Mouse (Mus musculus) neural tube, embryonic 15.5 days (tissue): Measurements from ENCODE around the gene Sertad1. TPM values are rescaled to one million over a fixed set of nuclear protein-coding genes. Genes with fewer than 3 reads are reported as not detected.
A peak's percentile ranks its signal among the peaks of the same experiment; 100 is the strongest.

ENCODE experiments used
- ATAC-seq: fragments of 200-750 bp; cut with Nextera tagmentation; 2 replicates; pipeline ENCODE4 v1.8.0; 2017; ENCODE audit warnings: mild to moderate bottlenecking, moderate TSS enrichment, moderate library complexity; ENCODE audit not compliant: low FRiP score
- H3K27ac ChIP-seq: fragments of 300-500 bp; sonication (generic); replicated peaks from 2 replicates; pipeline ENCODE4 v1.5.1; 2015; ENCODE audit warnings: mild to moderate bottlenecking, inconsistent platforms
- H3K27me3 ChIP-seq: fragments of 300-500 bp; sonication (generic); replicated peaks from 2 replicates; pipeline ENCODE4 v1.6.1; 2015; ENCODE audit warnings: inconsistent platforms
- H3K36me3 ChIP-seq: fragments of 300-500 bp; sonication (generic); 2 replicates; pipeline ENCODE4 v1.6.1; 2015; ENCODE audit warnings: inconsistent platforms
- H3K4me1 ChIP-seq: fragments of 300-500 bp; sonication (generic); 2 replicates; pipeline ENCODE4 v1.6.1; 2015; ENCODE audit warnings: inconsistent platforms
- H3K4me2 ChIP-seq: fragments of 300-500 bp; sonication (generic); 2 replicates; pipeline ENCODE4 v1.6.1; 2015; ENCODE audit warnings: inconsistent platforms, mild to moderate bottlenecking, moderate library complexity
- H3K4me3 ChIP-seq: fragments of 300-500 bp; sonication (generic); replicated peaks from 2 replicates; pipeline ENCODE4 v1.5.1; 2015; ENCODE audit warnings: mild to moderate bottlenecking, inconsistent platforms
- H3K9ac ChIP-seq: fragments of 300-500 bp; sonication (generic); replicated peaks from 2 replicates; pipeline ENCODE4 v1.6.1; 2015; ENCODE audit warnings: mild to moderate bottlenecking, inconsistent platforms
- H3K9me3 ChIP-seq: fragments of 300-500 bp; sonication (generic); replicated peaks from 2 replicates; pipeline ENCODE4 v1.6.1; 2016; ENCODE audit warnings: inconsistent platforms
- WGBS: fragments of 180-500 bp; shearing (Covaris S2); methylation state at CpG from one replicate; pipeline ENCODE4 v1.1.7; 2015; ENCODE audit warnings: mixed read lengths; 5-methylcytosine and 5-hydroxymethylcytosine counted together
- polyA plus RNA-seq: library from polyadenylated mRNA; unstranded; fragments of >200 nt; fragmentation: Nextera tagmentation; extraction: Ambion mirVana; gene quantifications from 2 replicates; pipeline ENCODE4 v1.2.1, GENCODE M21; 2015

Gene Sertad1
- polyA plus RNA-seq: 11.6 and 15.8 TPM in 2 replicates

GRCm38 (mm10) chr7:27486770-27487697, at the start of gene Sertad1:
Gene Sertad1 (plus strand): TSS chr7:27486910.
- H3K36me3 ChIP-seq: no peaks in the 10 kb centered on the region
- peaks cover 26% of the 10 kb centered on the region for H3K4me1 ChIP-seq
- no peaks in the 10 kb centered on the region for H3K9me3 ChIP-seq
- peak within 1 kb of the TSS; percentile 60 for H3K4me2 ChIP-seq
- ATAC-seq: peak; percentile 98
- H3K27ac ChIP-seq: peak within 1 kb of the TSS; percentile 95
- under 1% methylated on average over 77 of the region's 80 CpGs for WGBS
- no peaks in the 10 kb centered on the region for H3K27me3 ChIP-seq
- peak within 1 kb of the TSS; percentile 72 for H3K9ac ChIP-seq
- H3K4me3 ChIP-seq: peak within 1 kb of the TSS; percentile 78

GRCm38 (mm10) chr7:27437544-27437943, 49.2 kb upstream of the Sertad1 start:
- no peak overlapping the region for H3K9ac ChIP-seq
- H3K27ac ChIP-seq: no peak overlapping the region
- H3K4me2 ChIP-seq: no peak overlapping the region
- no peak for ATAC-seq
- 57% methylated on average over 5 of the region's 5 CpGs for WGBS
- no peak overlapping the region for H3K4me3 ChIP-seq
- H3K9me3 ChIP-seq: no peaks in the 10 kb centered on the region
- H3K4me1 ChIP-seq: no peaks in the 10 kb centered on the region
- H3K36me3 ChIP-seq: peaks cover 33% of the 10 kb centered on the region
- H3K27me3 ChIP-seq: peaks cover 23% of the 10 kb centered on the region

- H3K9me3 ChIP-seq: no peaks in the 10 kb centered on the region
- 82% methylated on average over 4 of the region's 4 CpGs for WGBS
- H3K27ac ChIP-seq: no peak overlapping the region
- no peak overlapping the region for H3K4me3 ChIP-seq
- peaks cover under 1% of the 10 kb centered on the region; the same call in 1 of the 2 replicates for H3K4me1 ChIP-seq
- no peak overlapping the region for H3K4me2 ChIP-seq
- no peak for ATAC-seq
- H3K36me3 ChIP-seq: peaks cover 27% of the 10 kb centered on the region
- no peak overlapping the region for H3K9ac ChIP-seq
- peaks cover 15% of the 10 kb centered on the region; the same call in 1 of the 2 replicates for H3K27me3 ChIP-seq
Measured at GRCm38 (mm10) chr7:27440014-27440413, 46.7 kb upstream of the Sertad1 start.

GRCm38 (mm10) chr7:27446051-27446450, 40.7 kb upstream of the Sertad1 start:
- WGBS: under 1% methylated on average over 17 of the region's 18 CpGs
- Histone ChIP-seq H3K4me1 (peaks cover 29% of the 10 kb centered on the region), H3K4me3 (peak overlapping the region; percentile 55), H3K9ac (peak overlapping the region; percentile 67), H3K4me2 (peak overlapping the region; percentile 96), H3K9me3 (no peaks in the 10 kb centered on the region), H3K27me3 (0 out of 2 replicates have a peak, but pooled peaks cover 12% of the 10 kb centered on the region), H3K36me3 (peaks cover 8% of the 10 kb centered on the region; the same call in 1 of the 2 replicates), H3K27ac (peak overlapping the region; percentile 79)
- no peak for ATAC-seq

GRCm38 (mm10) chr7:27446521-27447418, 39.9 kb upstream of the Sertad1 start:
- 9% methylated on average over 39 of the region's 53 CpGs for WGBS
- Histone ChIP-seq H3K4me3 (peak overlapping the region; percentile 55), H3K4me2 (peak overlapping the region; percentile 96), H3K27me3 (0 out of 2 replicates have a peak, but pooled peaks cover 12% of the 10 kb centered on the region), H3K4me1 (peaks cover 29% of the 10 kb centered on the region), H3K9ac (peak overlapping the region; percentile 67), H3K27ac (peak overlapping the region; percentile 79), H3K9me3 (no peaks in the 10 kb centered on the region), H3K36me3 (peaks cover 5% of the 10 kb centered on the region; the same call in 1 of the 2 replicates)
- peak; percentile 63 for ATAC-seq

GRCm38 (mm10) chr7:27447419-27448286, 39.1 kb upstream of the Sertad1 start, which contains the start of the genes Sptbn4 and Blvrb:
Gene Sptbn4 (minus strand): TSS chr7:27447686.
Gene Blvrb (plus strand): TSS chr7:27447978.
- peak within 1 kb of the TSS; percentile 96 for H3K4me2 ChIP-seq
- peak within 1 kb of the TSS; percentile 79 for H3K27ac ChIP-seq
- ATAC-seq: peak; percentile 95
- H3K4me1 ChIP-seq: peaks cover 29% of the 10 kb centered on the region
- no peaks in the 10 kb centered on the region for H3K9me3 ChIP-seq
- under 1% methylated on average over 54 of the region's 54 CpGs for WGBS
- H3K9ac ChIP-seq: peak within 1 kb of the TSS; percentile 67
- no peaks in the 10 kb centered on the region for H3K36me3 ChIP-seq
- 0 out of 2 replicates have a peak, but pooled peaks cover 12% of the 10 kb centered on the region for H3K27me3 ChIP-seq
- H3K4me3 ChIP-seq: peak within 1 kb of the TSS; percentile 55

- 0 out of 2 replicates have a peak, but pooled peaks cover 10% of the 10 kb centered on the region for H3K27me3 ChIP-seq
Measured at GRCm38 (mm10) chr7:27448421-27449206, 38.1 kb upstream of the Sertad1 start.

GRCm38 (mm10) chr7:27449256-27449862, 37.4 kb upstream of the Sertad1 start:
- Histone ChIP-seq H3K4me1 (peaks cover 29% of the 10 kb centered on the region), H3K27ac (no peak overlapping the region), H3K9ac (no peak overlapping the region), H3K4me3 (no peak overlapping the region), H3K4me2 (no peak overlapping the region), H3K36me3 (no peaks in the 10 kb centered on the region), H3K9me3 (no peaks in the 10 kb centered on the region), H3K27me3 (0 out of 2 replicates have a peak, but pooled peaks cover 7% of the 10 kb centered on the region)
- 63% methylated on average over 10 of the region's 10 CpGs for WGBS
- no peak for ATAC-seq

More at GRCm38 (mm10) chr7:27448421-27449206, 38.1 kb upstream of the Sertad1 start:
- Histone ChIP-seq H3K4me3 (peak overlapping the region; percentile 55), H3K4me2 (peak overlapping the region; percentile 96), H3K4me1 (peaks cover 29% of the 10 kb centered on the region), H3K27ac (no peak overlapping the region), H3K36me3 (no peaks in the 10 kb centered on the region), H3K9me3 (no peaks in the 10 kb centered on the region), H3K9ac (peak overlapping the region; percentile 52; the same call in 1 of the 2 replicates)
- WGBS: 56% methylated on average over 15 of the region's 15 CpGs
- no peak for ATAC-seq

GRCm38 (mm10) chr7:27451359-27451758, 35.4 kb upstream of the Sertad1 start:
- no peak overlapping the region for H3K4me3 ChIP-seq
- no peaks in the 10 kb centered on the region for H3K27me3 ChIP-seq
- H3K9me3 ChIP-seq: no peaks in the 10 kb centered on the region
- H3K9ac ChIP-seq: no peak overlapping the region
- H3K27ac ChIP-seq: no peak overlapping the region
- 93% methylated on average over 2 of the region's 2 CpGs for WGBS
- peaks cover 16% of the 10 kb centered on the region for H3K4me1 ChIP-seq
- ATAC-seq: no peak
- H3K4me2 ChIP-seq: no peak overlapping the region
- H3K36me3 ChIP-seq: no peaks in the 10 kb centered on the region
